Mouse (Mus musculus): ENCODE measurements around the gene Mmp24.
A peak's percentile ranks its signal among the peaks of the same experiment; 100 is the strongest.
"Not testable (repeated sequence)": the region's sequence is repeated elsewhere in the genome, so short reads cannot be mapped to it uniquely, and the experiment has no call there.

Mmp24 gene

DNA sequence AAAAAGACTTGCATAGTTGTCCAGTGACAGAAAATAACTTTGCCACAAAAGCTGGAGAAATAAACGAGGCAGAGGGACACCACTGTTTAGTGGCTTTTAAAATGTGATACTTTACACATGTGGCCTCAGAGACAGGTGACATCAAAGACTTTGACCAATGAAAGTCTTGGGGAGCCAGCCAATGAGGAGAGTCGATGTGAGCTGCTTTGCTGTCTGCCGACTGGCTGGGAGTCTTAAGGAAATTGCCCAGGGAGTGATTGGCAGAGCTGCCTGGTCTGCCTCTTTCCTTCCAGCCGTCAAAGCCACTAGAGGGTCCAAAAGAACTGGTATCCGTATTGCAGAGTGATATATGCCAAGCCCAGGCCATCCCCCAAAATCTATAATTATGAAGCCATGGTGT, 39.7 kb downstream of the Mmp24 start:
- DNase-seq (ENCODE audit: low spot score in 2 of 2): no peak

DNA sequence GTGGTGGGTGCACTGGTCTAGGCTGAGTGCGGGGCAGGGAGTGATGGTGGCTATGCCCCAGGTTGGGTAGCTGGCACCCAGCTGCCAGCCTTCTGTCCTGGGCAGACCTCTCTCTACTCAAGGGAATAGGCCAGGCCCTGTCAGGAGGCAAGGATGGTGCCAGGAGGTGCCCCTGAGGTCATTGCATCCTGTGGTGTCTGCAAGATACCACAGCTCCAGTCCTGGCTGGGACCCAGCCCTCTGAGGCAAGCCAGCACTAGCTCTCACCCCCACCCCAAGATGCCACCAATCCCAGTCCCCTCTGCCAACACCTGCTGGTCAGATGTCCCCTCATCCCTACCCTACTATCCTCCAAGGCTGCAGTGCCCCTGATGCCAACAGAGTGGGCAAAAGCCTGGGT, 41.0 kb downstream of the Mmp24 start:
- DNase-seq (ENCODE audit: low spot score in 2 of 2): no peak

DNA sequence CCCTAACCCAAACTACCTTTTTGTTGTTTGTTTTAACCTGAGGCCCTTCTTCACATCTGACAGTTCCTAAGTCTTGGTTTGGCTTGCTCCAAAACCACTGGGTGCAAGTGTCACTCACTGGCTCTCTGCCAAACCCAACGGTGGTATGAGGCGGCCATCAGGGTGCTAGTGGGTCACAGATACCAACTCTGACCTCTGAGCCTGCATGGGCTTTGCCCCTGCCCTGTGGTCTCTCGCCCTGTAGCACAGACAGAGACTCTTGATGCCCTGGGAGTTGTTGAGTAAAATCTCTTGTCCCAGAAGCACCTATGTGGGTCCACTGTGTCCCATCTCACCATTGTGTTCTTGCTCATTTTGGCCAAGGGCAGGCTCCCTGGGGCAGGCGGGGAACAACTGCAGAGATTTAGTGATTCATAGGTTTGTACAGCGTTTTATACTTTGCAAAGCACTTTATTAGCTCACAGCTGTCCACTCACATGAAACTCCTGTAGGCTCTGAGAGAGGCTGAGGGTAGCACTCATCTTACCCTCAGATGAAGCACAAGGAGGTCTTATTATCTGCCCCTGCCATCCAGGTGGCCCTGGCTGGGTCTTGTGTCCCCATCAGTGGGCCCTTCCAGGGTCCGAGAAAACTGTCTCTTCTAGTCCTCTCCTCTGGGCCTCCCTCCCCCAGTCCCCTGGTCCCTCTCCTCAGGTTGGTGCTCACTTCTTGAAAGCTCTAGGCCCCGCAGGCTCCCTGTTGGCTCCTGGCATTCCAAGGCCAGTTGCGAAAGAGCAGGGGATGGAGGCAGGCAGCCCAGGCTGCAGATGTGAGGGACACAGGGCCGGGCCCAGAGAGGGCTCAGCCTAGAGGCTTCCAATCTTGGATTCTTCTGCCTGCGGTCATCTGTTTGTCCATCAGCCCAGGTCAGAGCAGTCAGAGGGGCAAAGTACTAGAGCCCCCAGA, 42.4 kb downstream of the Mmp24 start:
- peak in 1 of 2 experiments; percentile 66 for DNase-seq (ENCODE audit: low spot score in 2 of 2)

DNA sequence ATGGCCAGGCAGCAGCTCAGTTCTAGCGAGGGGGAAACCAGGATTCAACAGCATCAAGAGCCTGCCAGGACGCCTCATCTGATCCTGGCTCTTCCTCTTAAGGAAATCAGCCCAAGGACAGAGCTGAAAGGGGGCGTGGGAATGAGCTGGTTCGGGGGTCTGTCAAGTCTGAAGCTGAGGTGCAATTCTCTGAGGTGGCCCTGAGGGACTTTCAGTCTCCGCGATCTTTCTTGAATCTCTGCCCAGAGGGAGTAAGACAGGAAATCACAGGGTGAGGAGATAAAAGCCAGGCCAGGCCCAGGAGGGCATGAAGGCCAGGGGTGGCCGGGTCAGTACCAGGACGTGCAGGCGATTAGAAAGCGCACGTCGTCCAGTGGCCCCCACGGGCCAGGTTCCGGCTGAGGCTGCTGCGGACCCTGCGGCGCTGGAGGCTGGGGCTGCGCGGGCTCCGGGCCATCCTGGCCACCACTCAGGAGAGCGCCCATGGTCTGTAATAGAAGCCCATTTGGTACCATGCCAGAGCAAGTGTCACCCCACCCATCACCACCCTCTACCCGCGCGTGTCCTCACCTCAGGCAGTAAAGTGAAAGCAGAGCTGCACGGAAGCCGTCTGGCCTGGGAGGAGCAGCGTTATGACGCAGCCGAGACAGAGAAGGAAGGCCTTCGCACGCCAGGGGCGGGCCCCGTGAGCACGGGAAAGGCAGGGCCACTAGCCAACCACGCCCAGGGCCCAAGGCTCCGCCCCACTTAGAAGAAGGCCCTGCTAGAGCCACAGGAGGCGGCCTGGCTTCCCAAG, 43.7 kb downstream of the Mmp24 start:
- DNase-seq (ENCODE audit: low spot score in 2 of 2): peak; percentile 97

DNA sequence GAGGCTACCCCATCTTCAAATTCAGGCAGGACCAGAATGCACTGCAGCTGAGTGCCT, 44.1 kb downstream of the Mmp24 start, which contains the start of gene BC029722:
BC029722 (minus strand) TSS at position 35 of the 57 bp plus-strand sequence.
- DNase-seq (ENCODE audit: low spot score in 2 of 2): no peak

DNA sequence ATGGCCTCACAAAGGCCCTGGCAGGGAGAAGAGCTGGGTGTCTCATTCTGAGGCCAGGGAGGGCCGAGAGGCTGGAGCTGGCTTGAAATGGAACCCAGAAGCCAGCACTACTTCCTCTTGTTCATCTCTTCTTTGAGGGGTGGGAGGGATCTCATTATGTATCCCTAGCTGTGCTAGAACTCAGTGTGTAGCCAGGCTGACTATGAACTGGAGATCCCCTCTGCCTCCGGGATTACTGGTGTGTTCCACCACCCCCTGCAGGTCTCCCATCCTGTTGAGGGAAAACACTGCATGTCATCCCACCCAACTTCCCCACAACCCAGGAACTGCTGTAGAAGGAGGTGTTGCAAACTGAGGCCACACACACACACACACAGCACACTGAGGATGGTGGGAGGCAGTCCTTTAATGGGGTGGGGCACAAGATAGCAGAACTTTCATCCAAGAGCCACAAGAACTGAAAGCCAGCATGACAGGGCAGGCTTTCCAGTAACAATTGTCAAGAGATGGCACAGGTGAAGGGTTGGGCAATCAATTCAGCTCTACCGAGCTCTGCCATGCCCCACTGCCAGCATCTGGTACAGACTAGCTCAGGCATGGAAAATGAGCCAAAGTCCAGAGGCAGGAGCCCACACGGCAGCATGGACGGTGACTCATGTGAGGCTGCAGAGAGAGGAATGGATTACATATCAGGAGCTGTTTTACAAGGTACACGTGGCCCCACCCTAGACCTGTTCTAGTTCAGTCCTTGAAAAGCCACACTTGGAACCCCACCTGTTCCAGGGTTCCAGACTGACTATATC, 44.5 kb downstream of the Mmp24 start:
- no peak for DNase-seq (ENCODE audit: low spot score in 2 of 2)

DNA sequence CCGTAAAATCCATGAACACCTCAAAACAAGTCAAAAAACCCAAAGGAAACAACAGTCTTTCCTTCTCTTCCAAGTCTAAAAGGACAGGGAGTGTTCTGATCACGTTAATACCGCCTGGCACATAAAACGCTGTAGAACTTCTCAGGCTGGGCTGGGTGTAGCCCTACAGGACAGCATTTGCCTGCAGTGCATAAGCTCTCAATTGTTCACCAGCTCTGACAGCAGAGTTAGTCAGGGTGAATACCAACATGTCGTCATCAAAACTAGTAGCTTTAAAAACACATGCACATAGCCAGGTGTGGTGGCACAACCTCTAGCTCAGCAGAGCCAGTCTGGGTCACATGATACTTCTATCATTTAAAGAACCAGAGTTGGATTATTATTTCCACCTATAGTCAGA, 45.6 kb downstream of the Mmp24 start:
- no peak for DNase-seq (ENCODE audit: low spot score in 2 of 2)

DNA sequence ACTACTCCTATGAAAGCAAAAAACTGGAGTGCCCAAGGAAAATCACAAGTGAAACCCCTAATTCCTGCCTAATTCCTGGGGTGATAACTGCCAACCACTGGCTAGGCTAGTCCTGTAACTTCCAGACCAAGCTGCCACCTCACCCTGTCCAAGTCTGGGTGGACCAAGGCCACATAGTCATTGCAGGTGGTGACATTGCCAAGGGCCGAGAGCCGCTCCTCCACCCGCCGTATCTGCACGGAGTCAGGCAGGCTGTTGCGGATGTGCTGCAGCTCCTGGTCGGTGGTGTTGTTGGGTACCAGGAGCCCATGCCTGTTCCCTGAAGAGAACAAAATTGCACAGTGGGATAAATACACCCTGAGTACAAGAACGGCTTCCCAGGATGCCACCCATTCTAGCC, 48.6 kb downstream of the Mmp24 start:
- DNase-seq (ENCODE audit: low spot score in 2 of 2): no peak

DNA sequence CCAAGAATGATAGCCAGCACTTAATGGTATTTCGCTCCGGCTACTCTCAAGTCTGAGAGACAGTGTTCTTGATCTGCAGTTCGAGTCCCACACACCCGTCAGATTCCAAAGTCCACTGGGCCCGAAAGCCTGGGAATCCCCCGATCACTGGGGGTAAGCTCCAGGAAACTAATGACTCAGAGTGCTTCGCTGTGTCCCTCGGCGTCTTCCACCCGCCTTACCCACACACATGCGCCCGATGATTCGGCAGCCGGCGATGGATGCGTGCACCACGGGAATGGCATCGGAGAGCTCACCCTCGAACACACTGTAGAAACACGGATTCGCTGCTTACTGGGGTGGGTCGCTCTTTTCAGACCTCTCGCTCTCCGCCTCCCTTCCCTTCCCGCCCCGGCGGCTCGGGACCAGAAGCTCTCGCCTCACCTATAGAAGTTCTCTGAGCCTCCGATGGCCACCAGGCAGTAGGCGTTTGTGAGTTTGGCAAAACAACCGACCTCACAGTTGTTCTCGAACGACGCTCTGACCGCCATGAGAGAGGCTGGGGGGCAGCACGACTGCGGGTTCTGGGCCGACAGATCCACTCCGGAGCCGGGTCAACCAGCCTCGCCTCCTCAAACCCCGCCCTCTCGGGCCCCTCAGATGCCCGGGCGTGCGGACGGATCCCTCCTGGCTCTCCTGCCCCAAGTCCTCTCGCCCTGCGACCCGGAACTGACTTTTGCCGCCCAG, 50.9 kb downstream of the Mmp24 start:
- no peak for DNase-seq (ENCODE audit: low spot score in 2 of 2)

DNA sequence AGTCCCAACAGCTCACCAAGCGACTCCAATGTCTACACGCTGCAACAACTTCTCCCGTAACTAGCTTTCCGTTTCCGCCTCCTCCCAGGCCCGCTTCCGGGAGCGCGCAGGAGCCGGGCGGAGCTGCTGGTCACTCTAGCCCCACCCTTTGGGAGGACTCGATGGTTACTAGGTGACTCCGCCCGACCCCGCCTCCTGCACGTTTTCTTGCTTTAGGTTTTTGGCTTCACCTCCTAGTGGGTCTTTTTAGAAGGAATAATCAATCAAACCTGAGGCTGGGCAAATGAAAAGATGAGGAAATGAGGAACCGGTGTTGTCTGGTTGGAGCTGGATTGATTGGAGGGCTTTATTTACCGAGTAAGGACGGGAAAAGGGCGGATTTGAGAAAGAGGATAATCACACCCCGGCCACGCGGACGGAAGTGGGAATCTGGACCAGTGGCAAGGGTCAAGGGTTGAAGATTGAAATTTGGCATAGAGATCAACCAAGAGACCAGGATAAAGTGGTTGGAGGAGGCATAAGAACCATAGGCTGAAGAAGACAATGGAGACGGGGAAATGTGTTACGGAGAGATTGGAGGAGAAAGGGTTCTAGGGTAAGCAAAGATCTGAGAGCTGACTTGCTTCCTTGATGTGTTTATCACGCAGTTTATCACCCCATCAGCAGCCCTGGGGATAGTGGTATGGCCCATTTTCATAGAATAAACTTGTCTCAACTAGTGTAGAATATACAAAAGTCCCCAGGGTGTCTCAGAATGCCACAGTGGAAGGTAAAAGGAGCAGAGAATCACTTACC, 51.7 kb downstream of the Mmp24 start, which contains the start of gene Eif6:
Eif6 (minus strand) TSS at position 296 of the 795 bp plus-strand sequence.
- DNase-seq (ENCODE audit: low spot score in 2 of 2): peak; percentile 84 to 88

DNA sequence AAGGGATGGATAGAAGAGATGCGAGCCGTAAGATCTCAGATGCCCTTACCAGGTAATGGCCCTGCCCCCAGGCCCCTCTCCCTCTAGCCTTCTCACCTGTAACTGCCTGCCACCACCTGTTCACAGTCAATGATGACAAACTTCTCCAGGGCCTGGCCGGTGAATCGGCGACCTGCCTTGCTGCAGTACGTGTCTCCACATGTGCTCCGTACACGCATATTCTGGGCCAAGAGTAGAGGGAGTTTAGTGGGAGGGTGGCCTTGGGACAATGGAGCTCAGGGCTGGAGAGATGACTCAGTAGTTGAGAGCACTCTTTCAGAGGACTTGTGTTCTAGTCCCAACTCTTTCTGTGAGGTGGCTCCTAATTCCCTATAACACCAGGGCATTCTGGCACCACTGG, 55.7 kb downstream of the Mmp24 start:
- DNase-seq (ENCODE audit: low spot score in 2 of 2): no peak

DNA sequence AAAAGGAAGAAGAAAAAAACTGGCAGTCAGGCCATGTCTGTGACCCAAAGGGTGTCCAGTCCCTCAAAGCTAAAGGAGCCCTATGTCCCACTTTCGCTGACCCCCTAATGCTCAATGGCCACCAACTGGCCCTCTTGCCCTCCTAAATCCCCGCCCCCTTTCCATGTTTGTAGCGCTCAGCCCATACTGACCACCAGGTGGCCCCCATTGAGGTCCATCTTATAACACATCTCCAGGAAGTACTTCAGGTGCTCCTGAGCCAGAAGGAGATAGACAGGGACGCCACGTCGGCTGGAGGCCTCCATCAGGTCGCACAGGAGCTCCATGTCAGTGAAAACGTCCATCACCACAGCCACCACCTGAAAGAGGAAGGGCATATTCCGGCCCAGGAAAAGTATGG, 56.2 kb downstream of the Mmp24 start:
- no peak for DNase-seq (ENCODE audit: low spot score in 2 of 2)

DNA sequence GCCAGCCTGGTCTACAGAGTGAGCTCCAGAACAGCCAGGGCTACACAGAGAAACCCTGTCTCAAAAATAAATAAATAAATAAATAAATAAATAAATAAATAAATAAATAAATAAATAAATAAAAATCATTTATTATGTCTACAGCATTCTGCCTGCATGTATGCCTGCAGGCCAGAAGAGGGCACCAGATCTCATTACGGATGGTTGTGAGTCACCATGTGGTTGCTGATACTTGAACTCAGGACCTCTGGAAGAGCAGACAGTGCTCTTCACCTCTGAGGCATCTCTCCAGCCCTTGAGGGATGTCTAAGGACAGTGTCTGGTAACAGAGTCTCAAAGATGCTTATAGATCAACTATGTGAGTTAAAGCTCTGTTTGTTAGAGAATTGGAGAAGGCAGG, 56.9 kb downstream of the Mmp24 start:
- not testable (repeated sequence) for DNase-seq (ENCODE audit: low spot score in 2 of 2)

DNA sequence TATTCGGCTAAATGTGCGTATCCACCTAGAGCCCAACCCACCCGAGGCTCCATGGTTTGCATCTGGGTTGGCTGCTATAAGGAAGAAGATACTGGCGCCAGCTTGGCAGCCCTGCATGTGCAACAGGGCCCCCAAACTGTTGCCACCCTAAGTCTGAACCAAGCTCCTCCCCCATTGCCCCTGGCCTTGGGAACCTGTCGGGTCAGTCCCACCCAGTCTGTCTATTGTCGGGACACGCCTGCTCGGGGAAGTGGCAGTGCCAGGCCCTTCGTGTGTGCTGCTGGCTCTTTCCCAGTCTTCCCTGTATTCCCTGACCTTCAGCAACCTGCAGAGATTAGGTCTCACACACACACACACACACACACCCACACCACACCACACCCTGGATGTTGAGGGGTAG, 59.6 kb downstream of the Mmp24 start, which contains the start of gene Fam83c:
Fam83c (minus strand) TSS at position 123 of the 400 bp plus-strand sequence.
- DNase-seq (ENCODE audit: low spot score in 2 of 2): no peak

DNA sequence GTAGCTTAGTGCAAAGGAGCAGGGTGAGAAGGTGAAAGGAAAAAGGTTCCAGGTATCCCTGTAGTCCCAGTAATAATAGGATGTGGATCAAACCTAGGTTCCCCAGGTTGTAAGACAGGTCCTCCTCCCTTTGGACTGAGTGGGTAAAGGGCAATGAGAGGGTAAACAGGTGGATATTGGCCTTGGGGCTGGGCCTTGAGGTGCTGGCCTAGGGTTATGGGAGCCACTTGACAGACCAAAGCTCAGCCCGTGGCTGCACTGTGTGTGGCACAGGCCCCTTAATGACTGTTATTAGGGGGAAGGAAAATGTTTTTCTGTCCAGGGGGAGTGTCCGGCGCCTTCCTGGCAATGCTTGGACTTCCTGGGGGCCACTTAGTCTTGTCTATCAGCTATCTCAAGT, 62.8 kb downstream of the Mmp24 start:
- DNase-seq (ENCODE audit: low spot score in 2 of 2): no peak

DNA sequence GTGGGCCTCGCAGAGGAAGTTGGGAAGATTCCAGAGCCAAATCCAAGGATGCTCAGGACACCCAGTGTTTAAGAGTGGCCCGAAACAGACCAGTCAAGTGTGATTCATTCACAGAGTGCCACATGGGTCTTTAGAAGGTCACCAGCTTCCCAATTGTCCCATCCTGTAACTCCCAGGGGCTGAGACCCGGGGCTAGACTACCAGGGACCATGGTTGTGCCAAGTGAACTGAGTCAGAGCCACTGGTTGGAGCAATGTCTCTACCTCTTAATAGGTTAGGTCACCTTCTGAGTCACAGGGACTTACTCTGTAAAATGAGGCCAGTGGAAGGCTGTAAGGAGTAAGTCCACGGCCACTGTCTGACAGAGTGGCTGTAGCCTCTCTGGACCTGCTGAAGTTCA, 63.8 kb downstream of the Mmp24 start:
- no peak for DNase-seq (ENCODE audit: low spot score in 2 of 2)

DNA sequence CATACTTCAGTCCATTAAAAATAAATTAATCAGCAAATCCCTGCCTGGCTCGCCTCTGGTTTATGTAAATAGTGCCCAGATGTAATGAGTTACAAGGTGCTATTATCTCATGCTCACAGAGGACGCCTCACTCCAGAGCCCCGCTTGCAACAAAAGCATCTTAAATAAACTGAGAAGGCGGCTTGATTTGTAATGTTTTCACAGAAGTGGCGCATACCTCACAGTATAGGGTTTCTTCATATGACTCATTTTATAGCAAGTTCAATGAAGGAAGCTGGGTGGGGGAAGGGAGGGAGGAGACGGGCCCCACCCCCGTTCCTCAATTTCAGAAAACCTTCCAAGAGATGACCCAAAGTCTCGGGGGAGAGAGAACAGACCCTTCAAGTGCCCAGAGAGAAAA, 71.8 kb downstream of the Mmp24 start:
- no peak for DNase-seq (ENCODE audit: low spot score in 2 of 2)

DNA sequence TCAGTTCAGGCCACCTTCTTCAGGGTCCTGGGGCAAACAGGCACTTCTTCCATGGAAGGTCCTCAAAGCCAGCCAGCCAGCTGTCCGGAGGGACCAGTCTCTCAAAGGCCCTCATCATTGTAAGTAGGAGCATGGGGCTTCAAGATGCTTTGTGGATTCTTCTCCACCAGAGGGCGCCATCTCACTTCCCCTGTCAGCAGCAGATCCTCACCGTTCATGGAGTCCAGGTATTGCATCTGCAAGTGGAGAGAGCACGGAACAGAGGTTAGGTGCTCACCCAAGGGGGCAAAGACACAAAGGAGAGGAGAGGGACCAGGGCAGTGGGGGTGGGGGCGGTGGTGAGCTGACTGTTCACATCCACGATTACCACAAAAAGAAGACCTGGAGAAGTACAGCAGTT, 73.1 kb downstream of the Mmp24 start:
- DNase-seq (ENCODE audit: low spot score in 2 of 2): peak; percentile 37 to 46

DNA sequence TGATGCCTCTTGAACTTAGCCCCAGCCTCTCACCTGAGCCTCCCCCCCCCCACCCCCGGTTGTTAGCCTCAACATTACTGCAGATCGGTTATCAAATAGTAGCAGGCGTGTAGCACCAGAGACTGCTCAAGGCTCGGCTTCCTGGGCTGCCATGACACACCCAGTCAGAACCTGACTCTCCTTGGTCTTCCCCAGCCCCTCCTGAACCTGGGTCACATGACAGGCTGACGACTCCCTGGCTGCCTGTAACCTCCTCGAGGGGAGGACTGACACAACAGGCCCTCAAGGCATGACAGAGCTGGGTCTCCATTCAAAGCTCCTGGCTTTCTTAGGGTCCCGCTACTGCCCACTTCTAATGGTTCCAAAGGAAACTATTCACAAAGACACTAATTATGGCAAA, 74.3 kb downstream of the Mmp24 start:
- DNase-seq (ENCODE audit: low spot score in 2 of 2): no peak

DNA sequence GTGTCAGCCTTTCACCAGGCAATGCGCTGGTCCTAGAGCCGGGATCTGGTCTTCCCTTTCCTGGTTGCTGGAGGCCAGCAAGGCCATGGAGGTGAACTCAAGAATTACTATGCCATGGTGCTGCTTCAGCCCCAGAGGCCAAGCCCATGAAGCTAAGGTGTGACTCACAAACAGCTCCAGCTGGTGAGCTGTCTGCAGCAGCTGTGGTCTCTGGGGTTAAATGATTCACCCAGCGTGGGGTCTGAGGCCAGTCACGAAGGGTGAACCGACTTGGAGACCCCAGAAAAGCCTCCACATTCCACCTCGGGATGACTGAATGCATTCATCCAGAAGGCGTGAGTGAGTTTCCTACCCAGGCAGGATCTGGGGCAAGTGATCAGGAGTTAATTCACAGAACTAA, 75.0 kb downstream of the Mmp24 start:
- no peak for DNase-seq (ENCODE audit: low spot score in 2 of 2)

DNA sequence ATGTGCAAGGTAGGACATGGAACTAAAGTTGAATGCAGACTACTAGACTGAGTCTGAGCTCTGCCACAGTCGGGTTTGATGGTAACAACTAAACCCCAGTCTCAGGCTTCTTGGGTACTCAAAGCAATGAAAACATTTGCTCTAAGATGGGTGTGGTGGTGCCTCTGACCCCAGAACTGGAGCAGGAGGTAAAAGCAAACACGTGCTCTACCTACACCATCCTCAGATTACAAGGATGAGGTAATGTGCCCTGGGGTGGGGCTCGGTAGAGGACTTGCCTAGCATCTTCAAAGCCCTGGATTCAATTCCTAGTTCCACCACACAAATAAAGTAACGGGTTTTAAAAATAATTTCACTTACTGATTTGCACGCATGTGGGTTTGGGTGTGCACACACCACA, 77.4 kb downstream of the Mmp24 start:
- DNase-seq (ENCODE audit: low spot score in 2 of 2): no peak
